Mouse (Mus musculus) kidney, postnatal 0 days (tissue): ENCODE measurements around the gene Usp24. TPM values are rescaled to one million over a fixed set of nuclear protein-coding genes. Genes with fewer than 3 reads are reported as not detected.
A peak's percentile ranks its signal among the peaks of the same experiment; 100 is the strongest.

Experiments used
- ATAC-seq: fragments of 200-750 bp; cut with Nextera tagmentation; replicated peaks from 2 replicates; pipeline ENCODE4 v1.8.0; 2017; ENCODE audit warnings: low read depth, moderate number of reproducible peaks, moderate TSS enrichment, moderate library complexity; ENCODE audit not compliant: low FRiP score
- DNase-seq: peaks from one replicate; pipeline ENCODE4 v3.0.0-alpha.2; 2016; ENCODE audit warnings: low spot score
- H3K27ac ChIP-seq: fragments of 300-500 bp; sonication (generic); 2 replicates; pipeline ENCODE4 v1.5.1; 2014; ENCODE audit warnings: mild to moderate bottlenecking
- H3K27me3 ChIP-seq: fragments of 300-500 bp; sonication (generic); 2 replicates; pipeline ENCODE4 v1.6.1; 2014; ENCODE audit warnings: low read length, mixed read lengths; ENCODE audit not compliant: insufficient read depth
- H3K36me3 ChIP-seq: fragments of 300-500 bp; sonication (generic); 2 replicates; pipeline ENCODE4 v1.6.1; 2014; ENCODE audit warnings: low read length, mixed read lengths; ENCODE audit not compliant: insufficient read depth
- H3K4me1 ChIP-seq: fragments of 300-500 bp; sonication (generic); replicated peaks from 2 replicates; pipeline ENCODE4 v1.6.1; 2014; ENCODE audit warnings: antibody characterized with exemption, low read length, mixed read lengths; ENCODE audit not compliant: insufficient read depth
- H3K4me2 ChIP-seq: fragments of 300-500 bp; sonication (generic); 2 replicates; pipeline ENCODE4 v1.6.1; 2014; ENCODE audit warnings: mild to moderate bottlenecking, low read length, moderate library complexity, mixed read lengths
- H3K4me3 ChIP-seq: fragments of 300-500 bp; sonication (generic); replicated peaks from 2 replicates; pipeline ENCODE4 v1.5.1; 2014; ENCODE audit warnings: low read depth, low read length
- H3K9ac ChIP-seq: fragments of 300-500 bp; sonication (generic); 2 replicates; pipeline ENCODE4 v1.6.1; 2014; ENCODE audit warnings: low read depth, low read length
- H3K9me3 ChIP-seq: fragments of 300-500 bp; sonication (generic); replicated peaks from 2 replicates; pipeline ENCODE4 v1.6.1; 2016; ENCODE audit warnings: low read length, inconsistent platforms, mixed read lengths
- CTCF ChIP-seq: IDR thresholded peaks from 2 replicates; pipeline ENCODE4 v1.5.1; 2016; ENCODE audit warnings: antibody characterized with exemption, low read depth, mild to moderate bottlenecking, moderate library complexity
- WGBS: fragments of 180-500 bp; shearing (Covaris S2); extraction: QIAGEN DNeasy Blood & Tissue Kit; methylation state at CpG from one replicate; pipeline ENCODE4 v1.1.7; 2014; 5-methylcytosine and 5-hydroxymethylcytosine counted together
- polyA plus RNA-seq: library from polyadenylated mRNA; unstranded; fragments of >200 nt; fragmentation: Nextera tagmentation; extraction: Ambion mirVana; gene quantifications from 2 replicates; pipeline ENCODE4 v1.2.1, GENCODE M21; 2015

Gene Usp24
- polyA plus RNA-seq, 1 experiment from 2014 or later = 12.2 TPM

GRCm38 (mm10) chr4:106462524-106462923 lies 146.5 kb downstream of the Usp24 start:
- Histone ChIP-seq H3K36me3 (no peaks in the 10 kb centered on the region), H3K9ac (no peak overlapping the region), H3K4me1 (no peaks in the 10 kb centered on the region; the same call in 1 of the 2 replicates), H3K27ac (no peak overlapping the region), H3K27me3 (peaks cover 16% of the 10 kb centered on the region), H3K4me3 (no peak overlapping the region), H3K4me2 (no peak overlapping the region), H3K9me3 (no peaks in the 10 kb centered on the region)
- 71% methylated on average over 5 of the region's 5 CpGs for WGBS
- ATAC-seq (no peak), DNase-seq (no peak)
- TF ChIP-seq CTCF = no peak

DNA sequence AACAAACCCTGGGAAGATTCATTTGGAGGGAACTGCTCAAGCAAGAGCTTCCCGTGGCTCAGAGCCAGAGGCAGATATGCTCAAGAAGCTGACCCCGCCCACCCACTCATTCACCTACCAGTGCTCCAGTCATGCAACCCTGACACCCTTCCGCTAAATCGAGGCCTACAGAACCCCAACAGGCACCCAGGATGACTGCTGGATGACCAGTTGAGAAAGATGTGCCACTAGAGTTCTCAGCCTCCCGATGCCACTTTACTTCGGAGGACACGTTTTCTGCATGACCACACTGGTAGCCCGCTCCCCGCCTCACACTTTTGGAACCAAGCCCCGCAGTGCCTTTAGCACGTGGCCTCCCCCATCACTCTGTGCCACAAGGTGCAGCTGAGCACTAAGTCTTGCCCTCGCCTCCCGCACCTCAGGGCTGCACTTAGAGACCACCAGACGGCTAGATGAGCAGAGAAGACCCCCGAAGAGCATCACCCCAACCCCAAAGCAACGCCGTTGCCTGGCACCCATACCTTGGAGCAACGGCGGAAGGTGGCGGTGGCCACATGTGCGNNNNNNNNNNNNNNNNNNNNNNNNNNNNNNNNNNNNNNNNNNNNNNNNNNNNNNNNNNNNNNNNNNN lies 147.3 kb downstream of the Usp24 start:
- Histone ChIP-seq H3K9ac (peak overlapping the region; percentile 40; the same call in 1 of the 2 replicates), H3K27ac (no peak overlapping the region), H3K4me3 (peak overlapping the region; percentile 28), H3K4me2 (peak overlapping the region; percentile 71), H3K9me3 (no peaks in the 10 kb centered on the region), H3K36me3 (no peaks in the 10 kb centered on the region), H3K4me1 (no peaks in the 10 kb centered on the region; the same call in 1 of the 2 replicates), H3K27me3 (peaks cover 16% of the 10 kb centered on the region)
- TF ChIP-seq CTCF = no peak
- DNase-seq (no peak), ATAC-seq (0 out of 2 replicates have a peak, but pooled peaks have one; percentile 8)
- 26% methylated on average over 21 of the region's 21 CpGs for WGBS

DNA sequence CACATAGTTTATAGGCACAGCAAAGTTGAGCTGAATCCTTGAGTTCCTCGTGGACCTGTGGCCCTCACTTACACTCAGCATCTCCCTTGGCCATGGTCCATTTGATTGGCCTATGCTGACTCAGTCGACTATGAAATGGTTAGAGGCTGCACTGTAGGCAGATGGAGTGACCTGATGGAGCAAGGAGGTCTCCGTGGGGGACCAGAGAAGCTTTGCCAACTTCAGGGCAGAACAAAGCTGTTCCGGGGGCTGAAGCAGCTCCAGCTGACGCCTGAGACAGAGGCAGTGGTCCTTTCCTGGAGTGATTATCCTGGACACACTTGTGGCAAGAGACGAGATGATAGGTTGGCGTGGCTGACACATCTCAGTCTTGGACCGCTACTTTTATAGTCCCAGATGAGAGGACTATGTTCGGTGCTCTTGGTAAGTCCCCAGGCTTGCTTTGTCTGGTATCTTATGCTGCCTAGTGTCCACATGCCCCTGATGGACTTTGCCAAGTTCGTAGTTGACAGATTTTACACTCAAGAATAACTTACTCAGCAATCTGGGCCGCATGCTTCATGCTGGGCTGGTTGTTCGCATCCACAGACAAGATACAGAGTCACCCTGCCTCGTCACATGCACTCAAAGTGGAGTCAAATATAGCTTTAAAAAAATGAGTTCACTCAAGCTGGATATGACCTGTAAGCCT lies 151.6 kb downstream of the Usp24 start:
- Histone ChIP-seq H3K9me3 (no peaks in the 10 kb centered on the region), H3K4me1 (no peaks in the 10 kb centered on the region; the same call in 1 of the 2 replicates), H3K27ac (no peak overlapping the region), H3K4me3 (no peak overlapping the region), H3K4me2 (no peak overlapping the region), H3K27me3 (peaks cover 16% of the 10 kb centered on the region), H3K36me3 (no peaks in the 10 kb centered on the region), H3K9ac (no peak overlapping the region)
- no peak for TF ChIP-seq CTCF
- 70% methylated on average over 13 of the region's 13 CpGs for WGBS
- ATAC-seq = no peak
- DNase-seq = no peak

- H3K4me3 ChIP-seq = no peak overlapping the region
- H3K27ac ChIP-seq = no peak overlapping the region
- H3K9ac ChIP-seq = no peak overlapping the region
- 62% methylated on average over 5 of the region's 5 CpGs for WGBS
- H3K4me2 ChIP-seq = no peak overlapping the region
- no peaks in the 10 kb centered on the region for H3K36me3 ChIP-seq
- TF ChIP-seq CTCF = no peak
- H3K9me3 ChIP-seq = no peaks in the 10 kb centered on the region
- H3K4me1 ChIP-seq = no peaks in the 10 kb centered on the region
- no peaks in the 10 kb centered on the region for H3K27me3 ChIP-seq
- ATAC-seq (no peak), DNase-seq (peak; percentile 15)
Observed at GRCm38 (mm10) chr4:106470921-106471320, 154.9 kb downstream of the Usp24 start.

DNA sequence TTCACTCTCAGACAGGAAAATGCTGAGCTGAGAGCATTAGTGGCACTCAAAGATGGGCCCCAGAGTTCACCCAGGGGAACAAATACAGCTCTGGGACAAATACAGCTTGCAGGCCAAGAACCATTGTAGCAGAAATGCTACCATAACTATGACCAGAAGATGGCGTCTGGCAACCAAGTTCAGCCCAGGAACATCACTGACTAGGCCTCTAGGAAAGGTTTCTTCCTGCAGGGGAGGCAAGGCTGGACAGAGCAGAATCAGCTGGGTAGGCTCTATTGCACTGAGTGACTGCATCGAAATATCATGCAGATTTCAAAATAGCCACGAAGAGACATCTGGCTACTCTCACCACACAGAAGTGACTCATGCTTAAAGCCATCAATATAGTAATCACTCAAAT lies 156.3 kb downstream of the Usp24 start:
- ATAC-seq (peak; percentile 52; the same call in 1 of the 2 replicates), DNase-seq (peak; percentile 89)
- Histone ChIP-seq H3K36me3 (no peaks in the 10 kb centered on the region), H3K4me2 (no peak overlapping the region), H3K4me1 (no peaks in the 10 kb centered on the region), H3K27ac (no peak overlapping the region), H3K27me3 (no peaks in the 10 kb centered on the region), H3K9me3 (no peaks in the 10 kb centered on the region), H3K4me3 (no peak overlapping the region), H3K9ac (no peak overlapping the region)
- 17% methylated on average over 3 of the region's 3 CpGs for WGBS
- TF ChIP-seq CTCF = peak; percentile 87

DNA sequence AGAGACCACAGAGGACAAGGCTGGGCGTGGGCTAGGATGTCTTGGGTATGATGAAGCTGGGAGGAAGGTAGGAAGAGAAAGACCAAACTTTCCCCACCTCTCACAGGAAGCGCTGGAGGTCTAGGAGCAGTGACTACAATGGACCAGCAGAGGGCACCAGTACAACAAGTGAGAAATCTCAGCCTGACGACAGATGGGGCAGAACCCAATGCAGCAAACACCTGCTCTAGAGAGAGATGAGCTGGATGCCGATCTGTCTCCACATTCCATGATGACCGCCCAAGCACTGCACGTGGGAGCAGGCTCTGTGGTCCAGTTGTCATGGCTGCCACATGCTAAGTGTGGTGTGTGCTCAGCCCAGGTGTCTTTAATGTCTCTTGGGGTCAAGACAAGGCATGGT lies 158.2 kb downstream of the Usp24 start:
- Histone ChIP-seq H3K27ac (no peak overlapping the region), H3K4me3 (no peak overlapping the region), H3K4me1 (no peaks in the 10 kb centered on the region), H3K36me3 (no peaks in the 10 kb centered on the region), H3K9ac (no peak overlapping the region), H3K9me3 (no peaks in the 10 kb centered on the region), H3K4me2 (no peak overlapping the region), H3K27me3 (no peaks in the 10 kb centered on the region)
- DNase-seq (peak; percentile 87), ATAC-seq (peak; percentile 40; the same call in 1 of the 2 replicates)
- TF ChIP-seq CTCF = peak; percentile 95
- WGBS = 1% methylated on average over 6 of the region's 6 CpGs
